Mouse (Mus musculus): ENCODE results near the gene Mbd5.
A peak's percentile ranks its signal among the peaks of the same experiment; 100 is the strongest.

Gene Mbd5

DNA sequence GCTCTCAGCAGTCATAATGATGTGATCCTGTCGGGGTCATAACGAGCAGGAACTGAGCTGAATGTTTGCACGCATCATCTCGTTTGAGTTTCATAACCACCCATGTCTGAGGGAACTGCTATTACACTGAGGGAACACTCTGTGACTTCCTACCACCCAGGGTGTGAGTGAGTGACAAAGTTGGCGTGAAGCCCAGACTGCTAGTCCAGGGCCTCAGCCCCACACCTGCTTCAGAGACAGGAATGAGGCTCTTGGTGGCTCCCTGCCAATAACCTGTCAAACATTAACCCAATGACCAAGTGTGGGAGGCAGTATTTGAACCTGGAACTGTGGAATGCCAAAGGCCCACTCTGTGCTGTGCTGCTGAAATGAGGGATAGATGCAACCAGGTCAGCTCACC, 400.5 kb downstream of the Mbd5 start:
- DNase-seq (ENCODE audit: low spot score in 2 of 2) = no peak

DNA sequence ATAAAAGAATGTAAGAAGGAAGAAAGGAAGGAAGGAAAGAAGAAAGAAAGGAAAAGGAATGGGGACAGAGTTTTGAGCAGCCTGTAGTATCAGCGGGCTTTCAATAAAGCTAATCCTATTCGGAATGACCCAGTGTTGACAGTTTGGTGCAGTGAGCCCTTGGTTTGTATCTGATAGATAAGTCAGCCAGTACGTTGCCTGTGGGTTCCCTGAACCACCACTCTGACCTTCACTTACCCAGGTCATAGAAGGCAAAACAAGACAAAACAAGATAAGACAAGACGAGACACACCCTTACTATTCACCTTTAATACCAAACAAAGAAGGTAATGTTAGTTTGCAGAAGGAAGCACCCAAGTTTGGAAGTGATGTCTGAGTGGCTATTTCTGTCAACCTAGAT, 401.5 kb downstream of the Mbd5 start:
- DNase-seq (ENCODE audit: low spot score in 2 of 2) = no peak

DNA sequence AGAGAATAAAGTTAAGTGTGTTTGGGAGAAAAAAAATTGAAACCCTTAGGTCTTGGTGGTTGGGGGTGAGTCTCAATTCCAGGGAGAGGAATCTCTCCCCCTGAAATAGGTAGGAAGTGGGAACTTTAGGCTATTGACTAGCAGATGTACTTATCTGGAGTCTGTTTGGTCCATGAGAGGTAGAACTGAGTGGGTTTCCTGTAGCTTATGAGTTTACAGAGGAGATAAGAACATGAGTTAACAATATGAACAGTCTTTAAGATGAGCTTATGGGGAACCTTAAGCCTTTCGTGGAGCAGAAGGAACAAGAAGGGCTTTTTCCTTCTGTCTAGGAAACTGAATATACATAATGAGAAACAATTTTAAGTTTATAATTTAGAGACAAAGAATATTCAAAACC, 404.8 kb downstream of the Mbd5 start:
- DNase-seq (ENCODE audit: low spot score in 2 of 2) = no peak

DNA sequence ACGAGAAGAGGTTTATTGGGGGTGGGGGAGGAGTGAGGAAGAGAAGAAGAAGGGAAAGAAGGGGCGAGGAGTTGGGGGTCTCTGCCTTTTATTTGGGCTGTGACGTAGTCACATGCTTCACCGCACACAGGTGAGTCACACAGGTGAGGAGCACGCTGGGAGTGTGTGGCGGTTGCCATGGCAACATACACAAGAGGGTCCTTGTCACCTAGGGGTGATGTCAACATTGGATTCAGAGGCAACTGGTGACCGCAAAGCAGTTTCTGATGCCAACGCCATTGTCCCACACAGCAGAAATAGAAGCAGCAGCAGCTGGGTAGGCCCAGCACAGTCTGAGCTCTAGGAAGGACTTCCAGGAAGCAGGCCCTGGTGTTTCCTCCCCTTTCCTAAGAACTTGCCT, 406.6 kb downstream of the Mbd5 start:
- DNase-seq (ENCODE audit: low spot score in 2 of 2) = no peak

DNA sequence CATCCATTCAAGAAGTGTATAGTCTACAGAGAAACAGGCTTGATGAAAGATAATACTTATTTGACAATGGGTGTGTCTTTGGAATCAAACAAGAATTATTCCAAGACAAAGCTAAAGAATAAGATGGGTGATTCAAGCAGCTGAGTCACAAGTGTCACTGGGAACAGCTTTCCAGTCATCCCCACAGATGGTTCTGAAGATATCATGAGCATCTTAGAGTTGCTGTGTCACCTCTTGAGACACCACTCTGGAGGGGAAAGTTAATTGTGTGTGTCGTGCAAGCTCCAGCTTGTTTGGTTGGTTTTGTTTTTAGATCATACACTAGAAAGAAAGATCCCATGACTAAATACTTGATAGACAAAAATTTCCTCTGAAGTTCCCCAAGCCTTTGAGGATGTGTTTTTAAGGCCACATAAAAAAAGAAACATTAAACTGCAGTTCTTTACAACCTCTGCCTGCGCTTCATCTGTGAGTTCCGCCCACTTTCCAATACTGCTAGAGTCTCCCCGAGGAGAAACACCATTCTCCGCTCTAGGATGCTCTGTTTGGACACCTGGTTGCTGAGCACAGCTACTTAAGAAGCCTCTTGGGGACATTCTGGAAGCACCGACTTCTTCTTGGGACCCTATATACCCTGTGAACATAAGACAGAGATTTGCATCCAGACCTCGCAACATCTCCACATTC, 409.0 kb downstream of the Mbd5 start:
- peak; percentile 36 to 44 for DNase-seq (ENCODE audit: low spot score in 2 of 2)

DNA sequence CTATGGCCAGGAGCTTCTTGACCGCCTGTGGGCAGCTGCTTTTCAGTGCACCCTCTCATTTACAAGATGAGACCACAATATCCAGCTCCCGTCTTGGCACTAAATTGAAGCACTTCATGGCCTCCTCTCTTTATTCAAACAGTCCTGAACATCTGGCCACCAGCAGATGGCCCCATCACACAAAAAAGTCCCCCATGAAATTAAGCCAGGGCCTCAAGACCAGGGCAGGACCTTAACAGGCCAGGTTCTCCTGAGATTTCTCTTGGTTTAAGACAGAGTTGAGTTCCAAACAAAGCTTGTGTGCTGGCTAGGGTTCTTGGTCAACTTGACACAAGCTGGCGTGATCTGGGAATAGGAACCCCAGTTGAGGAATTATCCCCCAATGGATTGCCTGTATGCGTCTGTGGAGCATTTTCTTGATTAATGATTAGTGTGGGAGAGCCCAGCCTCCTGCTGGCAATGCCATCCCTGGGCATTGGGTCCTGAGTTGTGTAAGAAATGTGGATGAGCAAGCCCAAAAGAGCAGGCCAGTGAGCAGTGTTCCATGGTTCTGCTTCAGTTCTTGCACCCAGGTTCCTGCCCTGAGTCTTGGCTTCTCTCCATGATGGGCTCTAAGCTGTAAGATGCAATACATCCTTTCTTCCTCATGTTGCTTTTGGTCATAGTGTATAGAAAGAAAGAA, 409.7 kb downstream of the Mbd5 start:
- DNase-seq (ENCODE audit: low spot score in 2 of 2) = peak in 1 of 2 experiments; percentile 30

DNA sequence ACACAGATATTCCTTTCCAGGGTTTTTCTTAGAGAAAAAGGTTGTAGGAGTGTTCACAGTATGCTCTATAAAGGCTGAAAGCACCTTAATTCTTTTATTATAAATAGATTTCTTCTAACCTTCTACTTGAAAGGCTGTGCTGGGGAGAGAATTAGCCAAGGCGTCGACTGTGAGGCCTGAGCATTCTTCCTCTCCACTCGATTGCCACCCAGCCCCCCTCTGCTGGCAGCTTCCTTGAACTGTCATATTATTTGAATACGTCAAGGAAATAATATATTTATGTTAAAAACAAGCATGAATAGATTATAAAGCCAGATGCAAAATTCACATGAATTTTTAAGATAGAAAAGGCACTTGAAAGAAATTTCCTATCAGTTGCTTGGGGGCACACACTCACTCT, 410.4 kb downstream of the Mbd5 start:
- DNase-seq (ENCODE audit: low spot score in 2 of 2) = no peak

DNA sequence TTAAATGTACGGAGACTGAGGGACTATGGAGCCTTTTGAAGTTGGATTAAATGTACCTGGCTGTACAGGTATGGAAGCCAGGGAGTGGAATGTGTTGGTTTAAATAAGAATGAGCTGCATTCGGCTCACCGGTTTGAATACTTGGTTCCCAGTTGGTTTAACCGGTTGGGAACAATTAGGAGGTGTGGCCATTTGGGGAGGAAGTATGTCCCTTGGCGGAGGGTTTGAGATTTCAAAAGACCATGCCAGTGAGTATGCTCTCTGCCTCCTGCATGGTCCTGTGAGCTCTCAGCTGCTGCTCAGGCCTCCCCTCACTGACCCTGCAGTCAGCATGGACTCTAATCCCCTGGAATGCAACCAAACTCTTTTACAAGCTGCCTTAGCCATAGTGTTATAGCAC, 415.2 kb downstream of the Mbd5 start:
- no peak for DNase-seq (ENCODE audit: low spot score in 2 of 2)

DNA sequence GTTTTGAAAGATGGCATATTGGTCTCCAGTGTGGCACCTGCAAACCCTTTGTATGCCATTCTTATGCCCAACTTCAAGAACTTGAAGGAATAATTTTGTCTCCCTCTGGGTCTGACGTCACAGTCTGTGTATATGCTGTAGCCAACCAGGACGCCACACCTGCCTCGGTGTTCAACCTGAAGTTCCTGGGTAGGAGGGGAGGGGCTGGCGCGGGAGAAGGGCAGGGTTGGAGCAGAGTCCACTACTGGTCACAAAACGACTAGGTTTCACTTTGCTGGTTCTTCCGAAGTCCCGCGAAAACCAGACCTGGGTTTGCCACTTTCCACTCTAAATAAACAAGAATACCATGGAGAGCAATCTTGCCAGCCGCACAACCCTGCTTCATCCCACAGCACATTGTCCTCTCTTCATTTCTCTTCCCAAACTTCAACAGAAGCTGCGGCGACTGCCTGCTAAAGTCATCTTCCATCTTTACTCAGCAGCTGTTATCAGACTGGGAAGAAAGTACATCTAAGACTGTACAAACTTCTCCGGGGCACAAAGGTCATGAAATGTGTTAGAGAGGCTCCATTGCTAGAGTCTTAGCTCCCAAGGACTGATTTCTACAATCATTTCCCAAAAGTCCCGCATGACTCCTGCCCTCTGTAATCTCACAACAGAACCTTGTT, 417.7 kb downstream of the Mbd5 start:
- no peak for DNase-seq (ENCODE audit: low spot score in 2 of 2)

DNA sequence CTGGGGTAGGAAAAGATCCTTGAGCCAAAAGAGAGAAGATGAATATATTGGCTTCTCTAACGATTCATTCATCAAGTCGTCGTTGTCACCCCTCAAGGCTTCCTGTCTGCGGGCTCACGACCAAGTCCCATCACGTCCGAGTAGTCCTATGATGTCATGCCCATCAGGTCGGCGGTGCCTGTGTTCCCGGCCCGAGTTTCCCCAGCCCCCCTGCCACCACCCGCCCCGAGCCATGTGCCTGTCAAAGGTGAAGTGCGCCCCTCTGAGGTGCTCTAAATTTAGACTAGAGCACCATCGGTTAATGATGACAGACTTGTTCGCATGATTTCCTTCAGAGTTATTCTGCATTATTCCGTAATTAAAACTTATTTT, 418.2 kb downstream of the Mbd5 start:
- DNase-seq (ENCODE audit: low spot score in 2 of 2) = no peak

DNA sequence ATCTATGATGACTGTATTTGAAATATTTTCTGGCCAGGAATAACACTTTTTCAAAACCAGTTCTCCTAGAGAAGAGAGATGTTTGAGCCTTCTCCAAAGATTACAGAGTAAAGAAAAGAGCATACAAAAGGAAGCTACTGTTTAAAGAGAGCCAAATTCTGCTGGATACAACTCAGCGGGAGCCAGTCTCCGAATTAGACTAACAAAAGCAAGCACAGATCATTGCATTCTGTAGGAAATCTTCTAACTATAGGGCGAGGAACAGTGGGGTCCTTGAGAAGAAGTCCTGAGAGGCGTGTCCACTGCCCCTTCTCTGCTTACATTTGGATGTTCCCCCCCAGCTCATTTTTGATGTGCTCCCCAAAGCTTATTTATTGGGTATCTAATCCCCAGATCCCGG, 422.3 kb downstream of the Mbd5 start:
- no peak for DNase-seq (ENCODE audit: low spot score in 2 of 2)

DNA sequence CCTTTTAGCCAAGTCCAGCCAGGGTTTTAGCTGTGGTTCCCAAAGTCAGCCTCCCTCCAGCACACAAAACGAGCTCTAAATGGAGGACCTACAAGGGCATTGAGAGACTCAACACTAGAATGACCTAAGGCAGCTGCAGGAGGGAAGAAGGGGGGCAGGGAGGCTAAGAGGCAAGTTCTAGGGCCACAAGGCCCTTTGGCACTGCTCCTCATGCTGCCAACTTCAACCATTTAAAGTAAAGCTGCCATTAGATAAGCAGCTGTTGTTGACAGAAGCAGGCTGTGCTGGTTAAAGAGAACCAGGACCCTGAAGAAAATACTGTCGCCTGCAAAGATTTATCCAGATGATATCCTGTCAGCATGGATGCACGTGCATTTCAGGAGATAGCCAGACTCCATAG, 423.3 kb downstream of the Mbd5 start:
- no peak for DNase-seq (ENCODE audit: low spot score in 2 of 2)

All from right cerebral cortex, adult 2 months (tissue).